ENCODE assay signal across 10 mouse cellular contexts in genomic region chr1:186171691-186172090, GRCm38 (mm10). TPM values are rescaled to one million over a fixed set of nuclear protein-coding genes. Genes with fewer than 3 reads are reported as not detected.
"Had no signal": no experiment of that assay in that cellular context is flagged by ENCODE, and none has a peak within 500 bp of the region (broad histone marks: within the 10 kb centered on the region; RNA-seq: fewer than 3 reads in every experiment).

No protein-coding gene starts in this region.

- DNase-seq: liver, postnatal 0 days; lung, adult 2 months; lung, postnatal 14 days; lung, postnatal 36 days; right cerebral cortex, postnatal 14 days; thymus, adult 2 months; thymus, postnatal 25 days; thymus, postnatal 4 days had no signal

RNA-seq across cellular contexts. Expression of gene Lyplal1, which starts 54.6 kb away (rescaled TPM):
- total RNA-seq: monocyte, adult 5-6 weeks; neutrophil, adult 5-6 weeks had no signal
